Mouse (Mus musculus): ENCODE measurements at regions not wholly inside any gene's neighbourhood (a gene's known extent, or its start where the extent isn't known, plus 50 kb on each side); places are given as distances from the start of the nearest gene placed in this dataset.

DNA sequence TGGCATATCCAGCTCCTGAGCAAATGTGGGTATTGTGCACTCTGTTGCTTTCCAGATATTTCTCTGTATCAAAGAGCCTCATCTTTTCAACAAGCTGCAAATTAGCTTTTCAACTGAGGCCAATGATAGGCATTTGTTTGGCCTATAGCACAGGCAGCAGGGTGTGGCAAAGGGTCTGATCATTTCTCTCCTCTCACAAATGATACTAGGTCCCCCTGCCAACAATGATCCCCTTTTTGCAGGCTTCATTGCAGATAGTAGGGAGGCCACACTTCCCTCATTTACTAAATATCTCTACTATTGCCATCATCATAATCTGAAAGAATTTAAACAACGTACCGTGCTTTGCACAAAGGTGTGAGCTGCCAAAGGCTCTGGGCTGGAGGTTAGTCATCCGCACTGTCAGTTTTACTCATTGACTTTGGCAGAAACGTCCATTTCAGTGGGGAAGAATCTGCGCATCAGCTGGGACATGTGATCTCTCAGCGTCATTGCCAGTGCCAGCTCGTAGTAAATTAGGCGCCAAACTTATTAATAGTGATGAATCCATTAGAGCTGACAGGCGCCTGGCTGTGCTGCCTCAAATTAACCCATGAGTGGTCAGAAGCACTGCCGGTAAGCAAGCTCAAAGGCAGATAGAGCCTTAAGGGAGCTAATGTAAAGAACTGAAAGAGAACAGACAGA lies 147.4 kb upstream of the Foxq1 start:
- intact Hi-C loops (cut with DNase I), result no loop called here
- H3K27ac ChIP-seq, result no peak overlapping the region
- H3K4me3 ChIP-seq, result no peak overlapping the region
- H3K79me2 ChIP-seq (replicated peaks; ENCODE audit: control insufficient read depth, insufficient read depth, low read length), result no peaks in the 10 kb centered on the region
- no peak for DNase-seq
- WGBS, result 57% methylated on average over 10 of the region's 10 CpGs
- no peaks in the 10 kb centered on the region for H3K4me1 ChIP-seq (ENCODE audit: control insufficient read depth, insufficient read depth, low read length)
- H3K36me3 ChIP-seq (ENCODE audit: control insufficient read depth, insufficient read depth, low read length), result no peaks in the 10 kb centered on the region
- TF ChIP-seq POLR2A (IDR thresholded peaks at IDR 0.05; ENCODE audit: insufficient read depth, low read depth, low read length) (no peak), EP300 (IDR thresholded peaks at IDR 0.05; ENCODE audit: insufficient read depth, low read depth, low read length) (no peak), CTCF (IDR thresholded peaks at IDR 0.05) (no peak)
- no peaks in the 10 kb centered on the region for H3K27me3 ChIP-seq (ENCODE audit: control insufficient read depth, insufficient read depth, low read length)
- no peak overlapping the region for H3K9ac ChIP-seq (ENCODE audit: low read depth, low read length)

DNA sequence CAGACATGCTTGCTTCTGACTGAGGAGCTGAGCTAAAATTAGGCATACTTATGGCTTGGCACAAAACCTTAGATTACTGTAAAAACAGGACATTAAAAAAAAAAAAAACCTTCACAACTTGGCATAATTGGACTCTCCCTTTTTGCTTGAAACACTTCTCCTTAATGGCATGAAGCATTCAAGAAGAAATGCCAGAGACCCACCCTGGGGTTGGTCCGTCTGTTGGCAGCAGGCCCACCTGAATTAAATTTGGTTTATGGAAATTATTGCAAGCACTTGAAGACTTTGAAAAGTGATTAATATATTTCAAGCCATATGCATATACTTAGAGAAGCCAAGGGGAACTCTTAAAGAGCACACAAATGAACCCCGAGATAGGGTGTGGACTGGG lies 146.8 kb upstream of the Foxq1 start:
- H3K27me3 ChIP-seq (ENCODE audit: control insufficient read depth, insufficient read depth, low read length), result no peaks in the 10 kb centered on the region
- TF ChIP-seq CTCF (IDR thresholded peaks at IDR 0.05), result no peak
- no peak for TF ChIP-seq POLR2A (IDR thresholded peaks at IDR 0.05; ENCODE audit: insufficient read depth, low read depth, low read length)
- no peak for TF ChIP-seq EP300 (IDR thresholded peaks at IDR 0.05; ENCODE audit: insufficient read depth, low read depth, low read length)
- no peaks in the 10 kb centered on the region for H3K79me2 ChIP-seq (replicated peaks; ENCODE audit: control insufficient read depth, insufficient read depth, low read length)
- WGBS, result 74% methylated on average over 2 of the region's 2 CpGs
- no peak overlapping the region for H3K9ac ChIP-seq (ENCODE audit: low read depth, low read length)
- no peak for DNase-seq
- no peak overlapping the region for H3K4me3 ChIP-seq
- intact Hi-C loops (cut with DNase I), result no loop called here
- no peaks in the 10 kb centered on the region for H3K36me3 ChIP-seq (ENCODE audit: control insufficient read depth, insufficient read depth, low read length)
- H3K4me1 ChIP-seq (ENCODE audit: control insufficient read depth, insufficient read depth, low read length), result no peaks in the 10 kb centered on the region
- H3K27ac ChIP-seq, result no peak overlapping the region

DNA sequence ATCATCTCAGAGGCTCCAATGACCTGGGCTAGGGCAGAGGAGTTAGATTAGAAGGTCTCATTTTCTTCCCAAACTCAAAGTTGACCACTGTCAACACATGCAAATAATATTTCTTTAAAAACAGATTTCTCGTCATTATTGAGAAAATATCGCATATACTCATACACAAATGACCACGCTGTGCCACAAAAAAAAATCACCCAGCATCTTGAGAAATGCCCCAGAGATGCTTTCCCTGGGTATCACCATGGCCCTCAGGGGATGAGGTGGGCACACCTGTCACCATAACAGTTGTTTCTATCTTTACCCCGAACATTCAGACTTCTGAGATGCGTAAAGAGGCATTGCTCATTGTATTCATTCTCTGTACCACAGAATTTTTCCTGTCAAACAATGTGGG lies 134.4 kb upstream of the Foxq1 start:
- DNase-seq, result no peak
- Histone ChIP-seq H3K36me3 (ENCODE audit: control insufficient read depth, insufficient read depth, low read length) (no peaks in the 10 kb centered on the region), H3K79me2 (replicated peaks; ENCODE audit: control insufficient read depth, insufficient read depth, low read length) (no peaks in the 10 kb centered on the region), H3K9ac (ENCODE audit: low read depth, low read length) (no peak overlapping the region), H3K4me1 (ENCODE audit: control insufficient read depth, insufficient read depth, low read length) (no peaks in the 10 kb centered on the region), H3K27me3 (ENCODE audit: control insufficient read depth, insufficient read depth, low read length) (no peaks in the 10 kb centered on the region), H3K27ac (no peak overlapping the region), H3K4me3 (no peak overlapping the region)
- intact Hi-C loops (cut with DNase I), result no loop called here
- WGBS, result 85% methylated on average over 5 of the region's 5 CpGs
- TF ChIP-seq POLR2A (IDR thresholded peaks at IDR 0.05; ENCODE audit: insufficient read depth, low read depth, low read length) (no peak), CTCF (IDR thresholded peaks at IDR 0.05) (no peak), EP300 (IDR thresholded peaks at IDR 0.05; ENCODE audit: insufficient read depth, low read depth, low read length) (no peak)

DNA sequence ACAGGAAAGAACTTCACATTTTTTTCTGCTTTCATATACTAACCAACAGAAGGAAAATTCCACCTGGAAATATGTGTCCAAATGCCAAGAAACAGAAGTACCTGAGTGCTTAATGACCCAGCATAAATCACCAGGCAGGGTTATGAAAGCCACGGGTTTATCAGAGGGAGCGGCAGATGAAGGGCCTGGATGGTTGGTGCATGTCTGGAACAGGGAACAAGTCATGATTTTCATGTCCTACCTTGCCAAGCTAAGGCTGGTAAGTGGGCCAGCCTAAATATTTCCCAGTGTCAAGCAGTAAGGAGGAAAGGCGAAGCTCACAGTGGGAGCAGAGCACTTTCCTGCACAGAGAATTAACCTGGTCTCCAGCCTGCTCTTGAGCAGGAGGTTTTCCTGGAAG lies 132.3 kb upstream of the Foxq1 start:
- intact Hi-C loops (cut with DNase I), result no loop called here
- Histone ChIP-seq H3K4me3 (no peak overlapping the region), H3K79me2 (replicated peaks; ENCODE audit: control insufficient read depth, insufficient read depth, low read length) (no peaks in the 10 kb centered on the region), H3K9ac (ENCODE audit: low read depth, low read length) (no peak overlapping the region), H3K4me1 (ENCODE audit: control insufficient read depth, insufficient read depth, low read length) (no peaks in the 10 kb centered on the region), H3K27me3 (ENCODE audit: control insufficient read depth, insufficient read depth, low read length) (no peaks in the 10 kb centered on the region), H3K27ac (no peak overlapping the region), H3K36me3 (ENCODE audit: control insufficient read depth, insufficient read depth, low read length) (no peaks in the 10 kb centered on the region)
- DNase-seq, result no peak
- TF ChIP-seq CTCF (IDR thresholded peaks at IDR 0.05) (no peak), POLR2A (IDR thresholded peaks at IDR 0.05; ENCODE audit: insufficient read depth, low read depth, low read length) (no peak), EP300 (IDR thresholded peaks at IDR 0.05; ENCODE audit: insufficient read depth, low read depth, low read length) (no peak)
- 88% methylated on average over 3 of the region's 3 CpGs for WGBS

DNA sequence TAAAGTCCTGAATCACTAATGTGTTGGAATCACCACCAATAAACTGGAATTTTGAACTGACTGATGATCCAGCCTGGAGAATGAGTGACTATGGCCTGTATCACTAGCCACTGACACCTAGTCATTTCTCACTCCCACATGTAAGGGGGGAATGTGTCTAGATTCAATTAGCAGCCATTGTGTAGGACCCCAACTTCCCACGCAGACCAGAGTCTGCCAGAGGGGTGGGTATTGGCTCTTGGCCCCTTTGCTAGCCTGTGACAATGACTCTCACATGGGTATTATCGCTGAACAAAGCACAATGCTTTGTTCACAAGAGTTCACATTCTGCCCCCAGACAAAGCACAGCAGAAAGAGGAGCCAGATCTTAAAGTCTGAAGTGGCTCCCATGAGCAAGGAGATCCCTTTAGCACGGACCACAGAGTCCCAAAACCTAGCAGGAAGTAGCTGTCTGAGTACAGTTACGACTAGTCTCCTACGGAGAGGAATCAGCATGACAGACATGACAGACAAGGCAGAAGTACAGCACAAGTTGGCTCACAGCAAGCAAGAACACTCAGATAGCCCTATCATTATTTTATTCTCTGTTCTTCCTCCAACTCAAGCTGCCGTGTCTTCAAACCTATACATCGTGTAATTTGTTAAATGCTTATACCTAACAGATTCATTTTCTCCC lies 130.0 kb upstream of the Foxq1 start:
- 60% methylated on average over 7 of the region's 7 CpGs for WGBS
- intact Hi-C loops (cut with DNase I), result no loop called here
- H3K27me3 ChIP-seq (ENCODE audit: control insufficient read depth, insufficient read depth, low read length), result no peaks in the 10 kb centered on the region

DNA sequence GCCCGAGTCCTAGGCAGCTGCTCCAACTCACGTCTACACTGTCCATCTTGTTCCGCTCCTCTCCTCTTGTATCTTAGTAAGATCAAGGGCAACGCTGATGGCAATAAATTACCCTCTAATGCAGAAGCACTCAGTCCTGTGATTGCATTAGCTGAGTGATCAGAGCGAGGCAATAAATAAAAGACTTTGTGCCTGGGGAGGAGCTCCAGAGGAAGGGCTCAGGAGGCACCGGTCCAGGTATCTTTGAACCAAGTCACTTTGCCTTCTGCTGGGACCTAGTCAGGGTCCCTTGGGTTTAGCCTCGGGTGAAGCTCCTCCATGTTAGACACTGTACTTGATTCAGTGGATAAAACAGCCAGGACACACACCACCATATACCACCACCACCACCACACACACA lies 119.5 kb upstream of the Foxq1 start:
- WGBS, result 79% methylated on average over 7 of the region's 7 CpGs
- no peaks in the 10 kb centered on the region for H3K36me3 ChIP-seq (ENCODE audit: control insufficient read depth, insufficient read depth, low read length)
- intact Hi-C loops (cut with DNase I), result no loop called here
- no peaks in the 10 kb centered on the region for H3K79me2 ChIP-seq (replicated peaks; ENCODE audit: control insufficient read depth, insufficient read depth, low read length)
- no peak overlapping the region for H3K27ac ChIP-seq
- H3K4me3 ChIP-seq, result no peak overlapping the region
- no peaks in the 10 kb centered on the region for H3K4me1 ChIP-seq (ENCODE audit: control insufficient read depth, insufficient read depth, low read length)
- no peak for TF ChIP-seq CTCF (IDR thresholded peaks at IDR 0.05)
- TF ChIP-seq EP300 (IDR thresholded peaks at IDR 0.05; ENCODE audit: insufficient read depth, low read depth, low read length), result no peak
- no peak for TF ChIP-seq POLR2A (IDR thresholded peaks at IDR 0.05; ENCODE audit: insufficient read depth, low read depth, low read length)
- H3K9ac ChIP-seq (ENCODE audit: low read depth, low read length), result no peak overlapping the region
- DNase-seq, result no peak
- H3K27me3 ChIP-seq (ENCODE audit: control insufficient read depth, insufficient read depth, low read length), result no peaks in the 10 kb centered on the region

More for the DNA sequence above, 130.0 kb upstream of the Foxq1 start:
- DNase-seq, result no peak
- Histone ChIP-seq H3K9ac (ENCODE audit: low read depth, low read length) (no peak overlapping the region), H3K4me1 (ENCODE audit: control insufficient read depth, insufficient read depth, low read length) (no peaks in the 10 kb centered on the region), H3K79me2 (replicated peaks; ENCODE audit: control insufficient read depth, insufficient read depth, low read length) (no peaks in the 10 kb centered on the region), H3K36me3 (ENCODE audit: control insufficient read depth, insufficient read depth, low read length) (no peaks in the 10 kb centered on the region), H3K4me3 (no peak overlapping the region), H3K27ac (no peak overlapping the region)
- no peak for TF ChIP-seq POLR2A (IDR thresholded peaks at IDR 0.05; ENCODE audit: insufficient read depth, low read depth, low read length)
- no peak for TF ChIP-seq CTCF (IDR thresholded peaks at IDR 0.05)
- TF ChIP-seq EP300 (IDR thresholded peaks at IDR 0.05; ENCODE audit: insufficient read depth, low read depth, low read length), result no peak

Measured in heart, adult 2 months (tissue).